ENCODE assay signal across 8 mouse cellular contexts in genomic region chr5:3595693-3596398, GRCm38 (mm10). TPM values are rescaled to one million over a fixed set of nuclear protein-coding genes. Genes with fewer than 3 reads are reported as not detected.
DNase-seq lines count a peak whose midpoint lies in the region; ATAC-seq lines count a peak whose summit lies in the region.

Gene Pex1, plus strand, starts transcription at chr5:3596066.

- peak within 1 kb of the TSS; percentile 85 for H3K4me3 ChIP-seq in forebrain, embryonic 14.5 days (ENCODE audit: low read depth, low read length)
- H3K4me3 ChIP-seq in neural tube, embryonic 15.5 days (replicated peaks) = peak within 1 kb of the TSS; percentile 93

- peak within 1 kb of the TSS; percentile 70 for H3K4me2 ChIP-seq in forebrain, embryonic 14.5 days (ENCODE audit: low read length)
- peak within 1 kb of the TSS; percentile 87 for H3K4me2 ChIP-seq in neural tube, embryonic 15.5 days

- WGBS in forebrain, embryonic 14.5 days = under 1% methylated on average over 49 of the region's 50 CpGs
- WGBS in neural tube, embryonic 15.5 days = under 1% methylated on average over 50 of the region's 50 CpGs

- H3K27ac ChIP-seq in forebrain, embryonic 14.5 days (ENCODE audit: low read depth, low read length) = peak within 1 kb of the TSS; percentile 33; the same call in 1 of the 2 replicates
- peak within 1 kb of the TSS; percentile 90 for H3K27ac ChIP-seq in neural tube, embryonic 15.5 days (replicated peaks)

- intact Hi-C loops in heart, postnatal 14 days (cut with DNase I) = loop anchor here (5.0 kb wide), 1 partner anchor 51 kb away; no protein-coding TSS in a partner anchor

- H3K9me3 ChIP-seq in forebrain, embryonic 14.5 days (replicated peaks; ENCODE audit: control insufficient read depth, low read length) = no peaks in the 10 kb centered on the region
- no peaks in the 10 kb centered on the region for H3K9me3 ChIP-seq in neural tube, embryonic 15.5 days (replicated peaks)

- ATAC-seq in forebrain, embryonic 14.5 days = peak; percentile 99
- peak; percentile 98 for ATAC-seq in neural tube, embryonic 15.5 days (ENCODE audit: low FRiP score)

- H3K27me3 ChIP-seq in forebrain, embryonic 14.5 days (replicated peaks; ENCODE audit: control insufficient read depth, insufficient read depth, low read length) = no peaks in the 10 kb centered on the region
- no peaks in the 10 kb centered on the region for H3K27me3 ChIP-seq in neural tube, embryonic 15.5 days (replicated peaks)

- peak within 1 kb of the TSS; percentile 80 for H3K9ac ChIP-seq in forebrain, embryonic 14.5 days (ENCODE audit: low read length)
- peak within 1 kb of the TSS; percentile 88 for H3K9ac ChIP-seq in neural tube, embryonic 15.5 days (replicated peaks)

- H3K36me3 ChIP-seq in forebrain, embryonic 14.5 days (ENCODE audit: control insufficient read depth, insufficient read depth, low read length) = peaks cover 12% of the 10 kb centered on the region
- peaks cover 15% of the 10 kb centered on the region for H3K36me3 ChIP-seq in neural tube, embryonic 15.5 days

- DNase-seq in ES-CJ7 (ENCODE audit: low read depth, low spot score) = peak; percentile 97
- peak; percentile 92 for DNase-seq in cerebellum, adult 11 months
- DNase-seq in forebrain, embryonic 14.5 days (ENCODE audit: low spot score) = peak; percentile 99
- DNase-seq in heart, postnatal 14 days = peak; percentile 91 to 94
- DNase-seq in layer of hippocampus, adult 11-12 months (ENCODE audit: low spot score) = peak; percentile 95
- peak; percentile 96 to 97 for DNase-seq in lung, adult 18-20 months
- DNase-seq in testis, postnatal 14 days (ENCODE audit: low spot score) = peak; percentile 96

- peaks cover 9% of the 10 kb centered on the region for H3K4me1 ChIP-seq in forebrain, embryonic 14.5 days (ENCODE audit: control insufficient read depth, insufficient read depth, low read length)
- H3K4me1 ChIP-seq in neural tube, embryonic 15.5 days = peaks cover 30% of the 10 kb centered on the region

RNA-seq across cellular contexts. Expression of gene Pex1, which starts in this region (rescaled TPM):
- polyA plus RNA-seq in forebrain, embryonic 14.5 days (2014; fragmentation: Nextera tagmentation; extraction: Ambion mirVana) = 12.2 and 18.1 TPM in 2 replicates
- 10 to 100 TPM in 1 of 2 experiments, 1 to 10 TPM in 1; 9.6 to 10.9 TPM for total RNA-seq in heart, postnatal 14 days (2021)
- 23.3 and 24.9 TPM in 2 replicates for polyA plus RNA-seq in neural tube, embryonic 15.5 days (2015; fragmentation: Nextera tagmentation; extraction: Ambion mirVana)

Comparison
In these comparisons a context has a peak if more than half of its experiments do, and no peak if none do; other contexts are left out.
1. Peak in every context shown above with its lines: DNase-seq, ATAC-seq, H3K4me3 ChIP-seq and H3K27ac ChIP-seq.